Mouse (Mus musculus) right cerebral cortex, postnatal 25 days (tissue): ENCODE results near the gene Dock4.

Source experiments
- DNase-seq: peaks from one replicate; pipeline ENCODE4 v3.0.0; 2022

The Dock4 gene

GRCm38 (mm10) chr12:40655861-40656260 lies 210.1 kb downstream of the Dock4 start:
- DNase-seq: no peak

- no peak for DNase-seq
Measured at GRCm38 (mm10) chr12:40656438-40656837, 210.7 kb downstream of the Dock4 start.

GRCm38 (mm10) chr12:40657229-40657885 lies 211.6 kb downstream of the Dock4 start:
- no peak for DNase-seq

GRCm38 (mm10) chr12:40659689-40660088 lies 213.9 kb downstream of the Dock4 start:
- DNase-seq: no peak

GRCm38 (mm10) chr12:40669460-40669859 lies 223.7 kb downstream of the Dock4 start:
- no peak for DNase-seq

- no peak for DNase-seq
Measured at GRCm38 (mm10) chr12:40670766-40671165, 225.0 kb downstream of the Dock4 start.

- DNase-seq: no peak
Measured at GRCm38 (mm10) chr12:40679713-40680112, 234.0 kb downstream of the Dock4 start.

GRCm38 (mm10) chr12:40680551-40680950 lies 234.8 kb downstream of the Dock4 start:
- DNase-seq: no peak

- no peak for DNase-seq
Measured at GRCm38 (mm10) chr12:40691444-40691843, 245.7 kb downstream of the Dock4 start.

GRCm38 (mm10) chr12:40694082-40694721 lies 248.4 kb downstream of the Dock4 start:
- no peak for DNase-seq

- DNase-seq: no peak
Measured at GRCm38 (mm10) chr12:40698330-40698729, 252.6 kb downstream of the Dock4 start.

- no peak for DNase-seq
Measured at GRCm38 (mm10) chr12:40702233-40702792, 256.6 kb downstream of the Dock4 start.

GRCm38 (mm10) chr12:40704296-40704695 lies 258.5 kb downstream of the Dock4 start:
- DNase-seq: no peak

GRCm38 (mm10) chr12:40707108-40707507 lies 261.4 kb downstream of the Dock4 start:
- DNase-seq: no peak

GRCm38 (mm10) chr12:40709094-40709493 lies 263.3 kb downstream of the Dock4 start:
- DNase-seq: no peak

- DNase-seq: no peak
Measured at GRCm38 (mm10) chr12:40712235-40712634, 266.5 kb downstream of the Dock4 start.

GRCm38 (mm10) chr12:40714288-40714687 lies 268.5 kb downstream of the Dock4 start:
- no peak for DNase-seq

GRCm38 (mm10) chr12:40715174-40715573 lies 269.4 kb downstream of the Dock4 start:
- DNase-seq: no peak

GRCm38 (mm10) chr12:40728373-40728772 lies 282.6 kb downstream of the Dock4 start:
- no peak for DNase-seq

- no peak for DNase-seq
Measured at GRCm38 (mm10) chr12:40730756-40731155, 285.0 kb downstream of the Dock4 start.

- DNase-seq: no peak
Measured at GRCm38 (mm10) chr12:40745501-40745900, 299.7 kb downstream of the Dock4 start.

GRCm38 (mm10) chr12:40746081-40746480 lies 300.3 kb downstream of the Dock4 start:
- DNase-seq: no peak

- DNase-seq: no peak
Measured at GRCm38 (mm10) chr12:40759281-40759680, 313.5 kb downstream of the Dock4 start.

GRCm38 (mm10) chr12:40767258-40767816 lies 321.6 kb downstream of the Dock4 start:
- DNase-seq: no peak
